Mouse (Mus musculus) liver, embryonic 14.5 days (tissue): ENCODE data around the gene Sclt1.

Experiments used
- CTCF ChIP-seq: IDR thresholded peaks from 2 replicates; pipeline ENCODE4 v1.5.1; 2016; ENCODE audit warnings: antibody characterized with exemption, low read depth, control low read depth
- EP300 ChIP-seq: IDR thresholded peaks from 2 replicates; pipeline ENCODE4 v1.6.1; 2016; ENCODE audit warnings: antibody characterized with exemption, low read depth

DNA sequence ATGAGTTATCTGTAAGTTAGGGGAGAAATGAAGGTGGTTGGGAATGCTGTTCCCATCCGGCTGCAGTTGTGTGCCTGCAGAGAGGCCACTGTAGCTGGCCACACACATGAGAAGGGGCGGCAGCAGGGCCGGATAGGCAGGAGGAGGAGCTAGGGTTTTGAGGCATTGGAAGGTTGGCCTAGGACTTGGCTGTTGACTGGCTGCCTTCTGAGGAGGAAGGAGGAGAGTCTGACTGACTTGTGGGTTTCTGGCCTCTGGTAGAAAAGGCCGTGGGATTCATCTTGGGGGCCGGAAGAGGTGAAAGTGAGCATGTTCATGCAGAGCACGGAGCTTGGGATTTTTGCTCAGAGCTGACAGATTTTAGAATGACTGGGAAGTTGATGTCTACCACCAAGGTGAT is 154.7 kb downstream of the Sclt1 start:
- TF ChIP-seq CTCF (no peak), EP300 (no peak)
